Comparison of ENCODE assay signal across 24 mouse cellular contexts in the genomic region with DNA sequence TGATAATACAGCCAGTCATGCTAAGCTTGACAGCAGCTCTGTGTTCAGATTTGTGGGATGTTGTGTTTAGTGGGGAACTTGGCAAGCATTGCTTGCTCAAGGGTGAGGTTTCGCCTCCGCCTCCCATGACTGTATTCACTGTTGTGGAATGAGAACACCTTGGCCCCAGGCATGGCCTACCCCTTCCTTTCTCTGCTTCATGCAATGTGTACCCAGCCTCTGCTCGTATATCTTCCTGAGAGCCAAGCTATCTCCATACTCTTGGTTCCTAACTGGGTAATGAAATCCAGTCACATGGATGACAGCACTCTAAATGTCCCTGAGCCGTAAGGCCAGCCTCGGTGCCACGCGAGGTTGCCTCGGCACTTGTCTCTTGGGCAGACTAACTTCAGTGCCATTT. TPM values are rescaled to one million over a fixed set of nuclear protein-coding genes. Genes with fewer than 3 reads are reported as not detected.
DNase-seq lines count a peak whose midpoint lies in the region; ATAC-seq and TF ChIP-seq lines count a peak whose summit lies in the region.
"Had no signal": no experiment of that assay in that cellular context is flagged by ENCODE, and none has a peak within 500 bp of the region (broad histone marks: within the 10 kb centered on the region; RNA-seq: fewer than 3 reads in every experiment).

No protein-coding gene starts in this region.

- H3K27ac ChIP-seq in kidney, embryonic 14.5 days (ENCODE audit: low read depth, low read length) = no peak overlapping the region
- H3K27ac ChIP-seq in kidney, postnatal 0 days = no peak overlapping the region
- H3K27ac ChIP-seq in neural tube, embryonic 14.5 days (ENCODE audit: low read depth, low read length) = no peak overlapping the region
- H3K27ac ChIP-seq in neural tube, embryonic 15.5 days (replicated peaks) = no peak overlapping the region
- H3K27ac ChIP-seq: embryonic facial prominence, embryonic 12.5 days; embryonic facial prominence, embryonic 15.5 days; gastrocnemius, adult 2 months; heart, embryonic 13.5 days; hindbrain, embryonic 14.5 days; hindbrain, postnatal 0 days had no signal

- no peaks in the 10 kb centered on the region for H3K27me3 ChIP-seq in kidney, embryonic 14.5 days (ENCODE audit: control insufficient read depth, insufficient read depth, low read length)
- no peaks in the 10 kb centered on the region for H3K27me3 ChIP-seq in kidney, postnatal 0 days (ENCODE audit: insufficient read depth, low read length)
- no peaks in the 10 kb centered on the region for H3K27me3 ChIP-seq in neural tube, embryonic 14.5 days (ENCODE audit: control insufficient read depth, insufficient read depth, low read length)
- H3K27me3 ChIP-seq in neural tube, embryonic 15.5 days (replicated peaks) = no peaks in the 10 kb centered on the region
- H3K27me3 ChIP-seq: embryonic facial prominence, embryonic 12.5 days; embryonic facial prominence, embryonic 15.5 days; heart, embryonic 13.5 days had no signal

- no peaks in the 10 kb centered on the region for H3K36me3 ChIP-seq in kidney, embryonic 14.5 days (ENCODE audit: control insufficient read depth, insufficient read depth, low read length)
- H3K36me3 ChIP-seq in kidney, postnatal 0 days (ENCODE audit: insufficient read depth, low read length) = no peaks in the 10 kb centered on the region
- no peaks in the 10 kb centered on the region for H3K36me3 ChIP-seq in neural tube, embryonic 14.5 days (ENCODE audit: control insufficient read depth, insufficient read depth, low read length)
- no peaks in the 10 kb centered on the region for H3K36me3 ChIP-seq in neural tube, embryonic 15.5 days
- H3K36me3 ChIP-seq: embryonic facial prominence, embryonic 12.5 days; embryonic facial prominence, embryonic 15.5 days; heart, embryonic 13.5 days had no signal

- no peaks in the 10 kb centered on the region for H3K4me1 ChIP-seq in kidney, embryonic 14.5 days (ENCODE audit: control insufficient read depth, insufficient read depth, low read length)
- no peaks in the 10 kb centered on the region for H3K4me1 ChIP-seq in kidney, postnatal 0 days (replicated peaks; ENCODE audit: insufficient read depth, low read length)
- H3K4me1 ChIP-seq in neural tube, embryonic 14.5 days (ENCODE audit: control insufficient read depth, insufficient read depth, low read length) = no peaks in the 10 kb centered on the region
- H3K4me1 ChIP-seq in neural tube, embryonic 15.5 days = no peaks in the 10 kb centered on the region
- H3K4me1 ChIP-seq: embryonic facial prominence, embryonic 12.5 days; embryonic facial prominence, embryonic 15.5 days; heart, embryonic 13.5 days had no signal

- ATAC-seq in kidney, embryonic 14.5 days (ENCODE audit: low FRiP score, low TSS enrichment) = peak; percentile 66; the same call in 1 of the 2 replicates
- no peak for ATAC-seq in kidney, postnatal 0 days (replicated peaks; ENCODE audit: low FRiP score, low read depth)
- 0 out of 2 replicates have a peak, but pooled peaks have one; percentile 24 for ATAC-seq in neural tube, embryonic 14.5 days (ENCODE audit: low read depth)
- no peak for ATAC-seq in neural tube, embryonic 15.5 days (ENCODE audit: low FRiP score)
- ATAC-seq: CD4-positive, CD25-positive, alpha-beta regulatory T cell, adult 4 months; forebrain, embryonic 14.5 days; forebrain, postnatal 0 days; hindbrain, postnatal 0 days had no signal

- no peak overlapping the region for H3K4me2 ChIP-seq in kidney, embryonic 14.5 days (replicated peaks; ENCODE audit: low read depth, low read length)
- H3K4me2 ChIP-seq in kidney, postnatal 0 days (ENCODE audit: low read length) = no peak overlapping the region
- H3K4me2 ChIP-seq in neural tube, embryonic 14.5 days (ENCODE audit: low read depth, low read length) = no peak overlapping the region
- H3K4me2 ChIP-seq in neural tube, embryonic 15.5 days = no peak overlapping the region
- H3K4me2 ChIP-seq: embryonic facial prominence, embryonic 12.5 days; embryonic facial prominence, embryonic 15.5 days; heart, embryonic 13.5 days; hindbrain, embryonic 14.5 days had no signal

- TF ChIP-seq CTCF in kidney, postnatal 0 days (IDR thresholded peaks at IDR 0.05; ENCODE audit: low read depth) = no peak

- 53% methylated on average over 8 of the region's 8 CpGs for WGBS in kidney, embryonic 14.5 days
- WGBS in kidney, postnatal 0 days = 51% methylated on average over 8 of the region's 8 CpGs
- WGBS in neural tube, embryonic 14.5 days = 90% methylated on average over 8 of the region's 8 CpGs
- 92% methylated on average over 8 of the region's 8 CpGs for WGBS in neural tube, embryonic 15.5 days

- DNase-seq in kidney, postnatal 25 days = no peak
- peak; percentile 33 for DNase-seq in kidney, postnatal 0 days (ENCODE audit: low spot score)
- DNase-seq in kidney, postnatal 36 days = no peak
- DNase-seq: adrenal gland, adult 2 months; adrenal gland, postnatal 14 days; cerebellum, adult 11 months; cerebellum, adult 9-10 months; cerebellum, postnatal 14 days; forebrain, postnatal 0 days; gastrocnemius, adult 2 months; gastrocnemius, postnatal 14 days; heart, adult 18-20 months; heart, postnatal 14 days; heart, postnatal 4 days had no signal

- H3K4me3 ChIP-seq in kidney, embryonic 14.5 days (ENCODE audit: low read length) = no peak overlapping the region
- no peak overlapping the region for H3K4me3 ChIP-seq in kidney, postnatal 0 days (replicated peaks; ENCODE audit: low read depth, low read length)
- H3K4me3 ChIP-seq in neural tube, embryonic 14.5 days (ENCODE audit: low read depth, low read length) = no peak overlapping the region
- H3K4me3 ChIP-seq in neural tube, embryonic 15.5 days (replicated peaks) = no peak overlapping the region
- H3K4me3 ChIP-seq: embryonic facial prominence, embryonic 12.5 days; embryonic facial prominence, embryonic 15.5 days; gastrocnemius, adult 2 months; heart, embryonic 13.5 days had no signal

- H3K9me3 ChIP-seq in kidney, embryonic 14.5 days (ENCODE audit: control insufficient read depth, low read length) = no peaks in the 10 kb centered on the region
- H3K9me3 ChIP-seq in kidney, postnatal 0 days (replicated peaks; ENCODE audit: low read length) = no peaks in the 10 kb centered on the region
- H3K9me3 ChIP-seq in neural tube, embryonic 14.5 days (ENCODE audit: control insufficient read depth, low read length) = no peaks in the 10 kb centered on the region
- no peaks in the 10 kb centered on the region for H3K9me3 ChIP-seq in neural tube, embryonic 15.5 days (replicated peaks)
- H3K9me3 ChIP-seq: embryonic facial prominence, embryonic 12.5 days; embryonic facial prominence, embryonic 15.5 days; heart, embryonic 13.5 days had no signal

- H3K9ac ChIP-seq in kidney, embryonic 14.5 days (ENCODE audit: low read depth, low read length) = no peak overlapping the region
- H3K9ac ChIP-seq in kidney, postnatal 0 days (ENCODE audit: low read depth, low read length) = no peak overlapping the region
- H3K9ac ChIP-seq in neural tube, embryonic 14.5 days (replicated peaks; ENCODE audit: low read depth, low read length) = no peak overlapping the region
- H3K9ac ChIP-seq in neural tube, embryonic 15.5 days (replicated peaks) = no peak overlapping the region
- H3K9ac ChIP-seq: embryonic facial prominence, embryonic 12.5 days; embryonic facial prominence, embryonic 15.5 days; forebrain, postnatal 0 days; heart, embryonic 13.5 days; hindbrain, embryonic 14.5 days had no signal

RNA-seq across cellular contexts. Expression of a gene that starts 50.0 kb away (rescaled TPM):
- polyA plus RNA-seq in kidney, embryonic 14.5 days (2014; fragmentation: Nextera tagmentation; extraction: Ambion mirVana) = 8.0 and 12.1 TPM in 2 replicates
- 7.0 and 7.2 TPM in 2 replicates for polyA plus RNA-seq in kidney, postnatal 0 days (2015; fragmentation: Nextera tagmentation; extraction: Ambion mirVana)
- 22.9 and 25.4 TPM in 2 replicates for polyA plus RNA-seq in neural tube, embryonic 14.5 days (2014; fragmentation: Nextera tagmentation; extraction: Ambion mirVana)
- 11.6 and 13.8 TPM in 2 replicates for polyA plus RNA-seq in neural tube, embryonic 15.5 days (2015; fragmentation: Nextera tagmentation; extraction: Ambion mirVana)

RNA-seq across cellular contexts. Expression of a gene that starts 53.6 kb away (rescaled TPM):
- polyA plus RNA-seq in kidney, embryonic 14.5 days (2014; fragmentation: Nextera tagmentation; extraction: Ambion mirVana) = 13.1 and 14.2 TPM in 2 replicates
- polyA plus RNA-seq in kidney, postnatal 0 days (2015; fragmentation: Nextera tagmentation; extraction: Ambion mirVana) = 14.7 and 14.8 TPM in 2 replicates
- 14.0 and 14.2 TPM in 2 replicates for polyA plus RNA-seq in neural tube, embryonic 14.5 days (2014; fragmentation: Nextera tagmentation; extraction: Ambion mirVana)
- 14.7 and 16.4 TPM in 2 replicates for polyA plus RNA-seq in neural tube, embryonic 15.5 days (2015; fragmentation: Nextera tagmentation; extraction: Ambion mirVana)

Comparison
In these comparisons a context has a peak if more than half of its experiments do, and no peak if none do; other contexts are left out.
1. ATAC-seq: peak in kidney, embryonic 14.5 days (single experiment) and neural tube, embryonic 14.5 days (single experiment); none in kidney, postnatal 0 days (single experiment) and neural tube, embryonic 15.5 days (single experiment).